Mouse (Mus musculus): ENCODE data around the gene Ezr. TPM values are rescaled to one million over a fixed set of nuclear protein-coding genes. Genes with fewer than 3 reads are reported as not detected.

Ezr gene
- polyA plus RNA-seq, 1 experiment from 2014 or later = 59.1 TPM

- WGBS = 79% methylated on average over 12 of the region's 12 CpGs
These were observed 41.3 kb downstream of the Ezr start for GRCm38 (mm10) chr17:6741271-6741670.

DNA sequence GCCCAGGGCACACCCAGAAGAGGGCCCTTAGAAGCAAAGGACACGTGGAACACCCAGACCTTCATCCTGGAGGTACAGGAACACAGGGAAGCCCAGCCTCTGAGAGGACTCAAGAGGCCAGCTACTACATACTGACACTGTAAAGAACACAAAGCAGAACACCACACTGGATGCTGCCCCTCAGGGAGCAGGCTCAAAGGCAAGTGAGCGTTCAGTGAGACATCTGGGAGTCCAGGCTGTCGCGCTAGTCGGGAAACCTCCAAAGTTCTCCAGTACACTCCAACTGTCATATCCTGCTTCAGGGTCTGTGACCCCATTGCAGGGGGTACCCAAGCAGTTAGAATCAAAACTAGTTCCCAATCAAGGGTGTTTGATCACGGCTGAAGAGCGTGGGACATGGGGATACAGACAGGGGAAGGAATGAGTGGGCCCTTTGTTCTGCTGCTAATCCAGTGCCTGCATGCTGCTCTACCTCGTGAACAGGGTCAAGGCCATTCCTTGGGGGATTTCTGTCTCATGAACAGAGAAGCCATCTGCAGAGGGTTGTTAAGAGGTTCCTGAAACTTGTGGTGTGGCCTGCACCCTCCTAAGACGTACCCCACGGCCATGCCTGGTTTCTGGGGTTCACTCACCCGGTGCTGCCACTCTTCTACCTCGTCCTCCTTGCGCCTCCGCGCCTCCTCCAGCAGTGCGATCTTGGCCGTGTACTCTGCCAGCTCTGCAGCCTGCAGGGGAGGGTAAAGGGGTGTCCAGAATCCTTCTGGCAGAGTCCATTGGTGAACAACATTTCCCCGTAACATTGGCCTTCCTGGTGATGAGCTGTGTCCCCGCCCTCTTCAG is 42.0 kb downstream of the Ezr start:
- H3K4me3 ChIP-seq (ENCODE audit: low read depth, low read length) = no peak overlapping the region
- peaks cover 22% of the 10 kb centered on the region for H3K4me1 ChIP-seq (ENCODE audit: control insufficient read depth, insufficient read depth, low read length)
- no peaks in the 10 kb centered on the region for H3K27me3 ChIP-seq (replicated peaks; ENCODE audit: control insufficient read depth, insufficient read depth, low read length)
- H3K4me2 ChIP-seq (ENCODE audit: low read depth, low read length) = no peak overlapping the region
- DNase-seq (ENCODE audit: low spot score) (no peak), ATAC-seq (ENCODE audit: low read depth) (no peak)
- H3K9ac ChIP-seq (ENCODE audit: low read depth, low read length) = no peak overlapping the region
- no peak overlapping the region for H3K27ac ChIP-seq (replicated peaks; ENCODE audit: low read depth, low read length)
- H3K9me3 ChIP-seq (ENCODE audit: control insufficient read depth, low read length) = no peaks in the 10 kb centered on the region
- 76% methylated on average over 19 of the region's 19 CpGs for whole genome bisulfite sequencing
- H3K36me3 ChIP-seq (ENCODE audit: control insufficient read depth, insufficient read depth, low read length) = peaks cover 20% of the 10 kb centered on the region

More at GRCm38 (mm10) chr17:6741271-6741670, 41.3 kb downstream of the Ezr start:
- Histone ChIP-seq H3K9ac (ENCODE audit: low read depth, low read length) (no peak overlapping the region), H3K4me3 (ENCODE audit: low read depth, low read length) (no peak overlapping the region), H3K9me3 (ENCODE audit: control insufficient read depth, low read length) (no peaks in the 10 kb centered on the region), H3K4me2 (ENCODE audit: low read depth, low read length) (no peak overlapping the region), H3K36me3 (ENCODE audit: control insufficient read depth, insufficient read depth, low read length) (peaks cover 20% of the 10 kb centered on the region), H3K27me3 (replicated peaks; ENCODE audit: control insufficient read depth, insufficient read depth, low read length) (no peaks in the 10 kb centered on the region), H3K4me1 (ENCODE audit: control insufficient read depth, insufficient read depth, low read length) (peaks cover 30% of the 10 kb centered on the region), H3K27ac (replicated peaks; ENCODE audit: low read depth, low read length) (no peak overlapping the region)
- DNase-seq (ENCODE audit: low spot score) = no peak
- ATAC-seq (ENCODE audit: low read depth) = no peak

- WGBS = 91% methylated on average over 15 of the region's 15 CpGs
- no peak overlapping the region for H3K27ac ChIP-seq (replicated peaks; ENCODE audit: low read depth, low read length)
- no peak overlapping the region for H3K4me3 ChIP-seq (ENCODE audit: low read depth, low read length)
- peaks cover 21% of the 10 kb centered on the region for H3K4me1 ChIP-seq (ENCODE audit: control insufficient read depth, insufficient read depth, low read length)
- DNase-seq (ENCODE audit: low spot score) (no peak), ATAC-seq (ENCODE audit: low read depth) (no peak)
- no peak overlapping the region for H3K9ac ChIP-seq (ENCODE audit: low read depth, low read length)
- H3K9me3 ChIP-seq (ENCODE audit: control insufficient read depth, low read length) = no peaks in the 10 kb centered on the region
- H3K27me3 ChIP-seq (replicated peaks; ENCODE audit: control insufficient read depth, insufficient read depth, low read length) = no peaks in the 10 kb centered on the region
- no peak overlapping the region for H3K4me2 ChIP-seq (ENCODE audit: low read depth, low read length)
- peaks cover 20% of the 10 kb centered on the region for H3K36me3 ChIP-seq (ENCODE audit: control insufficient read depth, insufficient read depth, low read length)
These were observed 42.8 kb downstream of the Ezr start for GRCm38 (mm10) chr17:6739756-6740155.

GRCm38 (mm10) chr17:6739266-6739665 is 43.3 kb downstream of the Ezr start:
- H3K4me3 ChIP-seq (ENCODE audit: low read depth, low read length) = no peak overlapping the region
- H3K9ac ChIP-seq (ENCODE audit: low read depth, low read length) = no peak overlapping the region
- no peak overlapping the region for H3K4me2 ChIP-seq (ENCODE audit: low read depth, low read length)
- H3K9me3 ChIP-seq (ENCODE audit: control insufficient read depth, low read length) = no peaks in the 10 kb centered on the region
- H3K36me3 ChIP-seq (ENCODE audit: control insufficient read depth, insufficient read depth, low read length) = peaks cover 20% of the 10 kb centered on the region
- DNase-seq (ENCODE audit: low spot score) = no peak
- 93% methylated on average over 13 of the region's 13 CpGs for WGBS
- H3K27me3 ChIP-seq (replicated peaks; ENCODE audit: control insufficient read depth, insufficient read depth, low read length) = no peaks in the 10 kb centered on the region
- H3K4me1 ChIP-seq (ENCODE audit: control insufficient read depth, insufficient read depth, low read length) = peaks cover 21% of the 10 kb centered on the region
- H3K27ac ChIP-seq (replicated peaks; ENCODE audit: low read depth, low read length) = no peak overlapping the region
- ATAC-seq (ENCODE audit: low read depth) = no peak

DNA sequence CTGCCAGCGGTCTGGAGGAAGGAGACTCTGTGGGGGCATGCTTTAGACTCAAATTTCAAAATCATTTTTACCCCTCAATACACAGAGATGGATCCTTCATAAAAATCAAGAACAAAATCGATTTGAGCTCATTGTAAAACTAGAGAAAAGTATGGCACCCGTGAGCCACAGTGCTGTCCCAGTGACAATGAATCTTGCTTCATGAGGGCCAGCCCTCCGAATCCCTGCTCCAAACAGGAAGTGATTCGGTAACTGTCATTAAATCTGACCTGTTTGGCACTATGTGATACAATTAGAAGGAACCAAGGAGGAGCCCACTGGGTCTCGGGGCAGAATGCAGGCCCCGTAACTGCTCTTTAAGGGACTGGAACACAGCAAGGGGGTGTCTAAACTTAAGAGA is 43.7 kb downstream of the Ezr start:
- Histone ChIP-seq H3K27ac (replicated peaks; ENCODE audit: low read depth, low read length) (no peak overlapping the region), H3K36me3 (ENCODE audit: control insufficient read depth, insufficient read depth, low read length) (peaks cover 20% of the 10 kb centered on the region), H3K27me3 (replicated peaks; ENCODE audit: control insufficient read depth, insufficient read depth, low read length) (no peaks in the 10 kb centered on the region), H3K9ac (ENCODE audit: low read depth, low read length) (no peak overlapping the region), H3K9me3 (ENCODE audit: control insufficient read depth, low read length) (no peaks in the 10 kb centered on the region), H3K4me3 (ENCODE audit: low read depth, low read length) (no peak overlapping the region), H3K4me1 (ENCODE audit: control insufficient read depth, insufficient read depth, low read length) (peaks cover 21% of the 10 kb centered on the region; the same call in 1 of the 2 replicates), H3K4me2 (ENCODE audit: low read depth, low read length) (no peak overlapping the region)
- 79% methylated on average over 7 of the region's 7 CpGs for WGBS
- ATAC-seq (ENCODE audit: low read depth) = no peak
- DNase-seq (ENCODE audit: low spot score) = no peak

DNA sequence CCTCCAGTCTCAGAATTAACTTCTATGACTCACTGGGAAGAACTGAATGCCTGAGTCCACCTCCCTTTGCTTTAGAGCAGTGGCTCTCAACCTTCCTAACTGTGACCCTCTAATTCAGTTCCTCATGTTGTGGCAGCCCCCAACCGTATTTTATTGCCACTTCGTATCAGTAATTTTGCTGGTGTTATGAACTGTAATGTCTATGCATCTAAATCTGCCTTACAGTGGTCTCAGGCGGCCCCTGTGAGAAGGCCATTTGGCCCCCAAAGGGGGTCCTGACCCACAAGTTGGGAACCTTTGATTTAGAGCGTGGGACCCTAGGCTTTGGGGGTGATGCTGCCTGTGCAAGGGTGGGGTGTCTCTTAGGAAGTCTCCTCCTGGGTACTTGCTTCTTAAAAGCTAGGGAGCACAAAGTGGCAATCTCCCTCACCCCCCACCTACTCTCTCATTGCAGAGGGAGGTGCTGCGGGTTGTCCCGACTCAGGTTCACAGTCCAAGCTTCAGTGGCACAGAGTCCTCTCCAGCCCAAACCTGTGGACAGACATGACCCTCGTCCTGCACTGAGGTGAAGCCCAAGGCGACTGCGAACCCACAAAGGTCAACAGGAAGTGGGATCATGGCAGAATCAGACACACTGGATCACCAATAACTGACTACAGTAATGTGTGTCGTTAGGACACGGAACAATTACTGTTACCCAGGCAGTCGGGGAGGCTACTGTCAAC is 45.1 kb downstream of the Ezr start:
- Histone ChIP-seq H3K4me2 (ENCODE audit: low read depth, low read length) (no peak overlapping the region), H3K27ac (replicated peaks; ENCODE audit: low read depth, low read length) (0 out of 2 replicates have a peak overlapping the region, but pooled peaks have one; percentile 29), H3K27me3 (replicated peaks; ENCODE audit: control insufficient read depth, insufficient read depth, low read length) (no peaks in the 10 kb centered on the region), H3K36me3 (ENCODE audit: control insufficient read depth, insufficient read depth, low read length) (peaks cover 20% of the 10 kb centered on the region), H3K4me3 (ENCODE audit: low read depth, low read length) (no peak overlapping the region), H3K4me1 (ENCODE audit: control insufficient read depth, insufficient read depth, low read length) (peaks cover 18% of the 10 kb centered on the region; the same call in 1 of the 2 replicates), H3K9me3 (ENCODE audit: control insufficient read depth, low read length) (no peaks in the 10 kb centered on the region), H3K9ac (ENCODE audit: low read depth, low read length) (no peak overlapping the region)
- 73% methylated on average over 12 of the region's 12 CpGs for WGBS
- no peak for ATAC-seq (ENCODE audit: low read depth)
- DNase-seq (ENCODE audit: low spot score) = no peak

DNA sequence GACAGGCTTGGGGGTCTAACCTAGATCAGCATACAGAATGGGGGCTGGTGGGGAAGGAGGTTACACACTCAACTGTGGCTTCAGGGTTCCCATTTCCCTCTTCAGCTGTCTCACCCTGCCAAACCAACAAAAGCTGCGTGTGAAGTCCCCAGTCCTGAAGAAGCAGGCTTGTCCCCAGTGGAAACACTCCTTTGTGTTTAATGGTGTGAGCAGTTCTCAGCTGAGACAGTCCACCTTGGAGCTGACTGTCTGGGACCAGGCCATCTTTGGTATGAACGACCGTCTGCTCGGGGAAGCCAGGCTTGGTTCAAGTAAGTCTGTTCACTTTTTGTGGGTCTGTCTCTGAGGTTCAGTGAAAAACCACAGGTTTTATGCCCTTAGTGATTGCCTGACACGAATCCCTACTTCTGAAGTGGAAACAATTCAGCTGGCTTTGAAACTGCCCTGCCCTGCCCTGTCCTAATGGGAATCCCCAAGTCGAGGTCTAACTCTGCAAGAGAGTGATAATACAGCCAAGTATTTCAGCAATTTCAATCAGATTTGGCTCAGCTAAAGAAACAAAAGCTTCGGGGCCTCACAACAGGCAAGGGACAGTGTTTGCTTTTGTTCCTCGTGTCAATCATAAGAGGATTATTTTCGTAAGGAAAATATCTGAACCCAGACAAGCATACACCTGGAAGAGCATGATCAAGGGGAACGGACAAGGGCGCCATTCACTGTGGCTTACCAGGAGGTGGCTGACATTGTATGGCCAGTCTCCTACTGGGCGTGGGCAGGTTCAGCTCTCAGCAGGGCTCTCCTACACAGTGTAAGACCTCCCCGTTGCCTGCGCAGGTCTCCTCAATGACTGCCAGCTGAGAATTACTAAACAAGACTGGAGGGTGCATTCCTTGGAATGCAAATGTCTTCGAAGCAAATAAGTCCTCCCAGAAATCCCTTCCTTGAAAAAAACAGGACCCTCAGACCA is 46.0 kb downstream of the Ezr start:
- ATAC-seq (ENCODE audit: low read depth) = peak; percentile 83
- Histone ChIP-seq H3K4me1 (ENCODE audit: control insufficient read depth, insufficient read depth, low read length) (peaks cover 13% of the 10 kb centered on the region; the same call in 1 of the 2 replicates), H3K36me3 (ENCODE audit: control insufficient read depth, insufficient read depth, low read length) (peaks cover 20% of the 10 kb centered on the region), H3K4me3 (ENCODE audit: low read depth, low read length) (no peak overlapping the region), H3K4me2 (ENCODE audit: low read depth, low read length) (no peak overlapping the region), H3K27ac (replicated peaks; ENCODE audit: low read depth, low read length) (no peak overlapping the region), H3K9me3 (ENCODE audit: control insufficient read depth, low read length) (no peaks in the 10 kb centered on the region), H3K9ac (ENCODE audit: low read depth, low read length) (no peak overlapping the region), H3K27me3 (replicated peaks; ENCODE audit: control insufficient read depth, insufficient read depth, low read length) (no peaks in the 10 kb centered on the region)
- peak; percentile 61 for DNase-seq (ENCODE audit: low spot score)
- WGBS = 33% methylated on average over 15 of the region's 15 CpGs

Data from embryonic facial prominence, embryonic 14.5 days (tissue).